Mouse (Mus musculus) cerebellum, adult 2 months (tissue): ENCODE data around the gene Tmem171. TPM values are rescaled to one million over a fixed set of nuclear protein-coding genes. Genes with fewer than 3 reads are reported as not detected.

Experiments used
- DNase-seq, 2 experiments: peaks; one replicate each; pipeline ENCODE4 v3.0.0; 2021
- H3K27ac ChIP-seq: fragments of 200-500 bp; 2 replicates; pipeline ENCODE4 v1.5.1; 2012; ENCODE audit warnings: low read length, control low read depth, inconsistent platforms; ENCODE audit not compliant: insufficient read depth
- H3K27me3 ChIP-seq: fragments of 200-500 bp; 2 replicates; pipeline ENCODE4 v1.6.1; 2012; ENCODE audit warnings: inconsistent platforms, mild to moderate bottlenecking, low read length, moderate library complexity; ENCODE audit not compliant: control insufficient read depth, insufficient read depth
- H3K4me1 ChIP-seq: fragments of 200-500 bp; 2 replicates; pipeline ENCODE4 v1.6.1; 2011; ENCODE audit warnings: low read length; ENCODE audit not compliant: control insufficient read depth, insufficient read depth
- H3K4me3 ChIP-seq: fragments of 200-500 bp; replicated peaks from 2 replicates; pipeline ENCODE3; 2011; ENCODE audit warnings: mild to moderate bottlenecking, low read depth, low read length, control low read depth; ENCODE audit not compliant: insufficient read depth
- CTCF ChIP-seq: fragments of 200-500 bp; IDR thresholded peaks from 2 replicates; pipeline ENCODE4 v1.5.1; 2011; ENCODE audit warnings: low read depth, mild to moderate bottlenecking, control low read depth, low read length, moderate library complexity, borderline replicate concordance; ENCODE audit not compliant: insufficient read depth
- POLR2A ChIP-seq: fragments of 200-500 bp; IDR thresholded peaks from 2 replicates; pipeline ENCODE4 v1.6.1; 2011; ENCODE audit warnings: low read length, control low read depth, borderline replicate concordance; ENCODE audit not compliant: insufficient read depth
- WGBS: fragments of 180-500 bp; shearing (Covaris S2); methylation state at CpG from one replicate; pipeline ENCODE4 v1.1.7; 2018; 5-methylcytosine and 5-hydroxymethylcytosine counted together
- polyA plus RNA-seq: library from polyadenylated mRNA; depleted of rRNA; stranded (reverse); fragments of >200 nt; gene quantifications from 2 replicates; pipeline ENCODE4 v1.2.3, GENCODE M21; 2012

Gene Tmem171
- polyA plus RNA-seq, 1 experiment: not detected

DNA sequence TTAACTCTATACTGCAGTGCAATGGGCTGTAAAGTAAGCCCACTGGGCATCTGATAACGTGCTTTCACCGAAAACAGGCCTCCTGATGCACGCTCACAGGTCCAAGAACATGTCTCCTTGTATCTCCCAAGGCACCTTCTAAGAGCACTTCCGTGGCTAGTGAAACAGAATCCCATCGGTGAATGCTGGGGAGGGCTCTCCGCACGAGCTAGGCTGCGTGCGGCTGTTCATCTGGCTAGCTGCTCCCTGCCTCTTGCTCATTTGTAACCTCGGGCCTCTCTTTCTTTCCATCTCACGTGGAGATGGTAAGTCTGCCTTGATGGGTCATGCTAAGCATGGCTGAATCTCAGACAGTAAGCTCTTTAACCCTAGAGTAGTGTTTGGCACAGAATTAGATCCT is 3.7 kb downstream of the Tmem171 start:
- Histone ChIP-seq H3K27ac (no peak overlapping the region), H3K4me1 (no peaks in the 10 kb centered on the region), H3K4me3 (no peak overlapping the region), H3K27me3 (peaks cover 3% of the 10 kb centered on the region; the same call in 1 of the 2 replicates)
- DNase-seq: no peak
- TF ChIP-seq POLR2A: no peak
- TF ChIP-seq CTCF: no peak
- WGBS: 84% methylated on average over 11 of the region's 11 CpGs

DNA sequence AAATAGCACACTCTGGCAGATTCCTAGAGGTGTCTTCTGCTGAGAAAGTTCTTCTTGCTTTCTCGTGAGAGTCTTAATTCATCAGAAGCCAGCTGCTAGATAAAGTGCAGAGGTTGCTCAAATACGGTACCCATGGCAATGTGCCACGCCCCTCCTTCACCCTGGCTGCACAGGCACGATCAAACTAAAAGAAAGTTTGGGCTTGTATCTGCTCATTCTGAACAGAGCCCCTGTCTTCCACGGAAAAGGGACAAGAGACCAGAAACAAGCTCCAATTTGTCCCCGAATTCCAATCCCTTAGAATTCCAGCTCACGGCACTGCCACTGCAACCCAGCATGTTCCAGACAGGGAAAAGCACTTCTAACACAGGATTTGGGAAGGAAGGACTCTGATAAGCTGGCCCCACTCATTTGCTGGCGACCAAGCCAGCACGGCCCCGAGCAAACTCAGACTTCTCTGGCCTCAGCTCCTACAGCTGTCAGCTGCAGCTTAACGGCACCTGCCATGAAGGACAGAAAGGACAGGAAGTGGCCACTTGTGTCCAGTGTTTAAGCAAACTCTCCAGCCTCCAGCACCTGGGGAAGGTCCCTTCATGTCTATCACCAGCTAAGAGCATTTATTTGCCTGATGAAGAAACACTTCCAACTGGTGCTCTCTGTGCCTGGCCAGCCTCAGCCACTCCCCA is 4.9 kb downstream of the Tmem171 start:
- H3K27ac ChIP-seq: no peak overlapping the region
- no peak for TF ChIP-seq CTCF
- no peak for TF ChIP-seq POLR2A
- 38% methylated on average over 11 of the region's 11 CpGs for WGBS

GRCm38 (mm10) chr13:98687931-98688330 is 6.7 kb downstream of the Tmem171 start:
- Histone ChIP-seq H3K4me3 (no peak overlapping the region), H3K27ac (no peak overlapping the region), H3K4me1 (no peaks in the 10 kb centered on the region), H3K27me3 (no peaks in the 10 kb centered on the region)
- no peak for TF ChIP-seq CTCF
- TF ChIP-seq POLR2A: no peak
- no peak for DNase-seq
- 22% methylated on average over 9 of the region's 9 CpGs for WGBS

More for the DNA sequence above, 4.9 kb downstream of the Tmem171 start:
- no peak for DNase-seq
- Histone ChIP-seq H3K4me3 (no peak overlapping the region), H3K4me1 (no peaks in the 10 kb centered on the region), H3K27me3 (no peaks in the 10 kb centered on the region)

- 86% methylated on average over 9 of the region's 9 CpGs for WGBS
- no peaks in the 10 kb centered on the region for H3K27me3 ChIP-seq
- no peak for DNase-seq
Observed at GRCm38 (mm10) chr13:98684144-98684900, 10.3 kb downstream of the Tmem171 start.

GRCm38 (mm10) chr13:98683412-98683811 is 11.2 kb downstream of the Tmem171 start:
- Histone ChIP-seq H3K4me3 (no peak overlapping the region), H3K27me3 (no peaks in the 10 kb centered on the region), H3K27ac (no peak overlapping the region), H3K4me1 (no peaks in the 10 kb centered on the region)
- TF ChIP-seq CTCF: no peak
- no peak for TF ChIP-seq POLR2A
- no peak for DNase-seq
- WGBS: 81% methylated on average over 2 of the region's 2 CpGs

More at GRCm38 (mm10) chr13:98684144-98684900, 10.3 kb downstream of the Tmem171 start:
- TF ChIP-seq POLR2A: no peak
- no peak for TF ChIP-seq CTCF
- Histone ChIP-seq H3K4me3 (no peak overlapping the region), H3K4me1 (no peaks in the 10 kb centered on the region), H3K27ac (no peak overlapping the region)

DNA sequence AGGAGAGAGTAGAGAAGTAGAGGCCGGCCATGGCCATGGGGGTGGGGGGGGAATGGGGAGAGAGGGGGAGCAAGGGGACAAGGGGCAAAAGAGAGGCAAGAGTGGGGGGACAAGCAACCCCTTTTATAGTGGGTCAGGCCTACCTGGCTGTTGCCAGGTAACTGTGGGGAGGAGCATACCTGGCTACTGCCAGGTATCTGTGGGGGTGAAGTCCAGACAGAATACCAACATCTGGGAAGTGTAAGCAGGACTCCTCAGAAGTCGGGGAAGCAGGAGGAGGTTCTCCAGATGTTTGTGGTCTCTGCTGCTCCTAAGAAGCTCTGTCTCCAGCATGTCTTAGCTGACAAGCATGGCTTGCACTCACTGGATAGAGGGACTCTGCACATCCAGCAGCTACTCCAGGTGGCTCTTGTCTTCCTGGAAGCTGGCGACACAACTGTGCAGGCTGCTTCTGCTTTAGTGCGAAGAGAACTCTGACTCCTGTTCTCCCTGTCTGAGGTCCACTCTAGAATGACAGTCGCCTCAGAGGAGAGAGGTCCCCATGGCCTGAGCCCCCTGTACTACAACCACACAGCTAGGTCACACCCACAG is 14.1 kb downstream of the Tmem171 start:
- TF ChIP-seq POLR2A (no peak), CTCF (no peak)
- Histone ChIP-seq H3K4me3 (no peak overlapping the region), H3K27me3 (no peaks in the 10 kb centered on the region), H3K27ac (no peak overlapping the region), H3K4me1 (no peaks in the 10 kb centered on the region)
- DNase-seq: no peak
- WGBS: 93% methylated on average over 5 of the region's 5 CpGs

DNA sequence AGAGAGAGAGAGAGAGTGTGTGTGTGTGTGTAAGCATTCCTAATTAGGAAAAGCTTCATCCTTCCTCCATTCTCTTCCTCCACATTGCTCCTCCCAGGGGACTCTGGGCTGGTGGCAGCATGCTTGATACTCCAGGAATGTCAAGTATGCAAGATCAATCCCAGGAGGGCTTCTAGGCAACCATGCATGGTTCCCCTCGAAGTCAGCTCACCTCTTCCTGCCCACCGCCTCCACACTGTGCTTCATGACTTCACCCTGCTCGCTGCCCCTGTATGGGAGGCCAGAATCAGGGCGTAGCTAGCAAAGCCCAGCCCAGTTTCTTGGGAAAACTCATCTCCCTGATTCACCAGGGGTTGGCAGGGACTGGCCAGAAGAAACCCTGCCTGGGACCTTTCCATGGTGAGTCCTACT is 15.0 kb downstream of the Tmem171 start:
- 46% methylated on average over 4 of the region's 4 CpGs for WGBS
- no peak overlapping the region for H3K4me3 ChIP-seq
- no peak for DNase-seq

More for the DNA sequence above, 15.0 kb downstream of the Tmem171 start:
- Histone ChIP-seq H3K27ac (no peak overlapping the region), H3K27me3 (no peaks in the 10 kb centered on the region), H3K4me1 (no peaks in the 10 kb centered on the region)
- no peak for TF ChIP-seq POLR2A
- no peak for TF ChIP-seq CTCF
